Mouse (Mus musculus) small intestine, adult 2 months (tissue): ENCODE measurements around the gene Vkorc1. TPM values are rescaled to one million over a fixed set of nuclear protein-coding genes. Genes with fewer than 3 reads are reported as not detected.

ENCODE experiments used
- H3K27ac ChIP-seq: fragments of 200-500 bp; 2 replicates; pipeline ENCODE4 v1.5.1; 2012; ENCODE audit warnings: low read depth, low read length, control low read depth, inconsistent platforms; ENCODE audit not compliant: insufficient read depth
- H3K27me3 ChIP-seq: fragments of 200-500 bp; 2 replicates; pipeline ENCODE4 v1.6.1; 2012; ENCODE audit warnings: mild to moderate bottlenecking, moderate library complexity, low read length, inconsistent platforms; ENCODE audit not compliant: control insufficient read depth, insufficient read depth
- H3K36me3 ChIP-seq: fragments of 200-500 bp; 2 replicates; pipeline ENCODE4 v1.6.1; 2012; ENCODE audit warnings: mild to moderate bottlenecking, low read length, control low read depth, inconsistent platforms; ENCODE audit not compliant: control insufficient read depth, insufficient read depth
- H3K4me1 ChIP-seq: fragments of 200-500 bp; 2 replicates; pipeline ENCODE4 v1.6.1; 2012; ENCODE audit warnings: low read length, inconsistent platforms, mixed read lengths; ENCODE audit not compliant: control insufficient read depth, insufficient read depth, insufficient read length
- H3K4me3 ChIP-seq: fragments of 200-500 bp; 2 replicates; pipeline ENCODE4 v1.5.1; 2012; ENCODE audit warnings: low read depth, mild to moderate bottlenecking, control low read depth, inconsistent platforms, low read length, moderate library complexity
- CTCF ChIP-seq: fragments of 200-500 bp; IDR thresholded peaks from 2 replicates; pipeline ENCODE4 v1.5.1; 2012; ENCODE audit warnings: low read depth, mild to moderate bottlenecking, control low read depth, inconsistent platforms, low read length, moderate library complexity, mixed read lengths; ENCODE audit not compliant: insufficient replicate concordance, insufficient read length; ENCODE audit errors: extremely low read depth
- POLR2A ChIP-seq: fragments of 200-500 bp; IDR thresholded peaks from 2 replicates; pipeline ENCODE4 v1.6.1; 2012; ENCODE audit warnings: low read depth, mild to moderate bottlenecking, control low read depth, inconsistent platforms, low read length, moderate library complexity
- WGBS: fragments of 180-500 bp; shearing (Covaris S2); methylation state at CpG from one replicate; pipeline ENCODE4 v1.1.7; 2018; 5-methylcytosine and 5-hydroxymethylcytosine counted together
- polyA plus RNA-seq: library from polyadenylated mRNA; depleted of rRNA; stranded (reverse); fragments of >200 nt; gene quantifications from 2 replicates; pipeline ENCODE4 v1.2.3, GENCODE M21; 2012

The Vkorc1 gene
- polyA plus RNA-seq, 1 experiment = 94.3 TPM

- 24% methylated on average over 13 of the region's 13 CpGs for WGBS
- no peaks in the 10 kb centered on the region for H3K36me3 ChIP-seq
- peaks cover 20% of the 10 kb centered on the region for H3K4me1 ChIP-seq
Observed at GRCm38 (mm10) chr7:127932273-127933031, 37.0 kb upstream of the Vkorc1 start.

GRCm38 (mm10) chr7:127931351-127932135 is 36.1 kb upstream of the Vkorc1 start:
- Histone ChIP-seq H3K27ac (no peak overlapping the region; the same call in 1 of the 2 replicates), H3K27me3 (no peaks in the 10 kb centered on the region), H3K4me1 (peaks cover 29% of the 10 kb centered on the region), H3K36me3 (0 out of 2 replicates have a peak, but pooled peaks cover 2% of the 10 kb centered on the region), H3K4me3 (no peak overlapping the region)
- TF ChIP-seq CTCF (no peak), POLR2A (no peak)
- WGBS = 25% methylated on average over 13 of the region's 13 CpGs

More at GRCm38 (mm10) chr7:127932273-127933031, 37.0 kb upstream of the Vkorc1 start:
- Histone ChIP-seq H3K4me3 (no peak overlapping the region), H3K27ac (no peak overlapping the region), H3K27me3 (no peaks in the 10 kb centered on the region)
- TF ChIP-seq CTCF (no peak), POLR2A (no peak)

- Histone ChIP-seq H3K4me1 (peaks cover 31% of the 10 kb centered on the region), H3K36me3 (peaks cover 10% of the 10 kb centered on the region), H3K27ac (0 out of 2 replicates have a peak overlapping the region, but pooled peaks have one; percentile 3), H3K4me3 (no peak overlapping the region), H3K27me3 (no peaks in the 10 kb centered on the region)
- TF ChIP-seq CTCF (no peak), POLR2A (no peak)
- 31% methylated on average over 5 of the region's 5 CpGs for WGBS
Observed at GRCm38 (mm10) chr7:127930636-127931035, 35.2 kb upstream of the Vkorc1 start.

GRCm38 (mm10) chr7:127929923-127930322 is 34.5 kb upstream of the Vkorc1 start, which contains the start of gene Prss8:
Gene Prss8, minus strand, starts transcription at chr7:127930104.
- Histone ChIP-seq H3K4me1 (peaks cover 34% of the 10 kb centered on the region), H3K27me3 (no peaks in the 10 kb centered on the region), H3K36me3 (peaks cover 10% of the 10 kb centered on the region), H3K27ac (peak within 1 kb of the TSS; percentile 29), H3K4me3 (peak within 1 kb of the TSS; percentile 83)
- TF ChIP-seq POLR2A (peak; percentile 74; the same call in 1 of the 2 replicates), CTCF (no peak)
- 11% methylated on average over 6 of the region's 6 CpGs for WGBS

- Histone ChIP-seq H3K27me3 (no peaks in the 10 kb centered on the region), H3K4me3 (peak overlapping the region; percentile 83), H3K36me3 (peaks cover 15% of the 10 kb centered on the region), H3K4me1 (peaks cover 39% of the 10 kb centered on the region), H3K27ac (peak overlapping the region; percentile 29)
- WGBS = 18% methylated on average over 5 of the region's 5 CpGs
- TF ChIP-seq CTCF (peak; percentile 23; the same call in 1 of the 2 replicates), POLR2A (no peak)
Observed at GRCm38 (mm10) chr7:127928596-127928995, 33.2 kb upstream of the Vkorc1 start.

GRCm38 (mm10) chr7:127927726-127928125 is 32.3 kb upstream of the Vkorc1 start:
- Histone ChIP-seq H3K4me3 (no peak overlapping the region), H3K27me3 (no peaks in the 10 kb centered on the region), H3K27ac (no peak overlapping the region), H3K4me1 (peaks cover 44% of the 10 kb centered on the region), H3K36me3 (peaks cover 15% of the 10 kb centered on the region)
- no peak for TF ChIP-seq POLR2A
- no peak for TF ChIP-seq CTCF
- 86% methylated on average over 11 of the region's 11 CpGs for WGBS
